Mouse (Mus musculus) embryonic facial prominence, embryonic 11.5 days (tissue): ENCODE results near the gene Cyb5b. TPM values are rescaled to one million over a fixed set of nuclear protein-coding genes. Genes with fewer than 3 reads are reported as not detected.
"Not testable (repeated sequence)": the region's sequence is repeated elsewhere in the genome, so short reads cannot be mapped to it uniquely, and the experiment has no call there.

Experiments used
- ATAC-seq: fragments of 200-750 bp; cut with Nextera tagmentation; replicated peaks from 2 replicates; pipeline ENCODE4 v1.8.0; 2017; ENCODE audit warnings: low read depth; ENCODE audit not compliant: insufficient number of reproducible peaks, low FRiP score, low TSS enrichment
- DNase-seq: peaks from one replicate; pipeline ENCODE4 v3.0.0-alpha.2; 2015; ENCODE audit warnings: low spot score
- H3K27ac ChIP-seq: fragments of 300-500 bp; sonication (generic); replicated peaks from 2 replicates; pipeline ENCODE4 v1.5.1; 2014; ENCODE audit warnings: mild to moderate bottlenecking, low read depth, low read length, control low read depth
- H3K27me3 ChIP-seq: fragments of 300-500 bp; sonication (generic); 2 replicates; pipeline ENCODE4 v1.6.1; 2014; ENCODE audit warnings: mild to moderate bottlenecking, low read length, moderate library complexity, mixed read lengths; ENCODE audit not compliant: control insufficient read depth, insufficient read depth
- H3K36me3 ChIP-seq: fragments of 300-500 bp; sonication (generic); replicated peaks from 2 replicates; pipeline ENCODE4 v1.6.1; 2014; ENCODE audit warnings: low read depth, mild to moderate bottlenecking, low read length, moderate library complexity, mixed read lengths; ENCODE audit not compliant: control insufficient read depth, insufficient read depth
- H3K4me1 ChIP-seq: fragments of 300-500 bp; sonication (generic); 2 replicates; pipeline ENCODE4 v1.6.1; 2014; ENCODE audit warnings: low read length, mixed read lengths; ENCODE audit not compliant: control insufficient read depth, insufficient read depth
- H3K4me2 ChIP-seq: fragments of 300-500 bp; sonication (generic); 2 replicates; pipeline ENCODE4 v1.6.1; 2014; ENCODE audit warnings: low read depth, mild to moderate bottlenecking, control low read depth, low read length, moderate library complexity
- H3K4me3 ChIP-seq: fragments of 300-500 bp; sonication (generic); 2 replicates; pipeline ENCODE4 v1.5.1; 2014; ENCODE audit warnings: low read depth, low read length, control low read depth
- H3K9ac ChIP-seq: fragments of 300-500 bp; sonication (generic); replicated peaks from 2 replicates; pipeline ENCODE4 v1.6.1; 2014; ENCODE audit warnings: mild to moderate bottlenecking, control low read depth, low read length
- H3K9me3 ChIP-seq: fragments of 300-500 bp; sonication (generic); replicated peaks from 2 replicates; pipeline ENCODE4 v1.6.1; 2016; ENCODE audit warnings: mild to moderate bottlenecking, low read length, inconsistent platforms, mixed read lengths; ENCODE audit not compliant: control insufficient read depth
- WGBS: fragments of 180-500 bp; shearing (Covaris S2); extraction: QIAGEN DNeasy Blood & Tissue Kit; methylation state at CpG from one replicate; pipeline ENCODE4 v1.1.7; 2014; 5-methylcytosine and 5-hydroxymethylcytosine counted together
- polyA plus RNA-seq: library from polyadenylated mRNA; unstranded; fragments of >200 nt; fragmentation: Nextera tagmentation; extraction: Ambion mirVana; gene quantifications from 2 replicates; pipeline ENCODE4 v1.2.1, GENCODE M21; 2014

The Cyb5b gene
- polyA plus RNA-seq: 137 and 145 TPM in 2 replicates

DNA sequence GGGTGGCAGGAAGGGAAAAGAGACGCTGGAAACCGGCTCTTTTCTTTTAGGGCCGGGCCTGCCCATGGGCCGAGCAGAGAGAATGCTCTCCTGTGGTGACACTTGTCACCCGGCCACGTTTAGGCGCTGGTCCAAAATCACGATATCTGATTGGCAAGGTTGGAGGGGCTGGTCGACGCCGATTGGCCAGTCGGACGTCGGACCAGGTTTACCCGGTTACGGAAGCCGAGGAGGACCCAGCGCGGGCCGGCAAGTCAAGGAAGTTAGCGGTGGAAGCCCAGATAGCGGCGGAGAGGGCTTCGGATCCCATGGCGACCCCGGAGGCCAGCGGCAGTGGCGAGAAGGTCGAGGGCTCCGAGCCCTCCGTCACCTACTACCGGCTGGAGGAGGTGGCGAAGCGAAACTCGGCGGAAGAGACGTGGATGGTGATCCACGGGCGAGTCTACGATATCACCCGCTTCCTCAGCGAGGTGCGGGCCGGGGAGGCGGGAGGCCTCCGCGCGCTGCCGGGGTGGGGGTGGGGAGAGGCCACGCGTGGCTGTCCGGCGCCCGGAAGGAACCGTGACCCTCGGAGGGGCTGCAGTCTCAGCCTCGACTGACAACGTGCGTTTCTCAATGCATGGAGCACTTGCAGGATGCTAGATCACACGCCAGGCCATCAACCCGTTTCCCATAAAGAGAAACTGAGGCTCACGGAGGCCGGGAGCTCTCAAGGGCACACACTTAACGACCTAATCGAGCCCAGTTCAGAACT, at the start of gene Cyb5b:
Cyb5b (plus strand) TSS at position 237 of the 754 bp plus-strand sequence.
- ATAC-seq (peak; percentile 92), DNase-seq (peak; percentile 94)
- 0 out of 2 replicates have a peak within 1 kb of the TSS, but pooled peaks have one; percentile 47 for H3K27ac ChIP-seq
- peak within 1 kb of the TSS; percentile 91 for H3K4me3 ChIP-seq
- WGBS: 1% methylated on average over 65 of the region's 65 CpGs
- peak within 1 kb of the TSS; percentile 85 for H3K9ac ChIP-seq
- no peaks in the 10 kb centered on the region for H3K27me3 ChIP-seq
- peak within 1 kb of the TSS; percentile 79 for H3K4me2 ChIP-seq
- H3K4me1 ChIP-seq: no peaks in the 10 kb centered on the region
- peaks cover 3% of the 10 kb centered on the region for H3K36me3 ChIP-seq
- H3K9me3 ChIP-seq: no peaks in the 10 kb centered on the region

DNA sequence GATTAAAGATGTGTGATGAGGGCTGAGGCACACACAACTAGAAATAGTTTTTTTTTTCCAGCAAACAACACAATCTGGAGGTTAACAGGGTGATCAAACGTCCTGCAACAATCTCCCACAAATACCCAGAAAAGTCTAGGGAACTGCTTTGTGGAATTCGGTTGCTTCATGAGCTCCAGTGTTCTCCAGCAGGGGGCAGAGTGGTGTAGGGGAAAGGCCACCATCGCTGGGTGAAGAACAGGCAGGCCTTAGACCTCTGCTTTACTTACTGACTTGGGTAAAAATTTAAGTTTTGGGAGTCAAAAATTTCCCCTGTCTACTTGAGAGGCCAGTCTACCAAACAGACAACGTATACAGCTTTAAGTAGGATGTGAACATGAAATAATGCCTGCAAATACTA, 45.9 kb upstream of the Cyb5b start:
- no peaks in the 10 kb centered on the region for H3K27me3 ChIP-seq
- H3K4me3 ChIP-seq: no peak overlapping the region
- H3K9me3 ChIP-seq: no peaks in the 10 kb centered on the region
- DNase-seq (peak; percentile 88), ATAC-seq (no peak)
- H3K4me2 ChIP-seq: no peak overlapping the region
- no peak overlapping the region for H3K9ac ChIP-seq
- no peak overlapping the region for H3K27ac ChIP-seq
- H3K36me3 ChIP-seq: no peaks in the 10 kb centered on the region
- WGBS: 7% methylated on average over 4 of the region's 4 CpGs
- no peaks in the 10 kb centered on the region for H3K4me1 ChIP-seq

GRCm38 (mm10) chr8:107108089-107108488, 42.4 kb upstream of the Cyb5b start:
- not testable (repeated sequence) for ATAC-seq, H3K9me3 ChIP-seq, H3K4me2 ChIP-seq, H3K4me1 ChIP-seq, H3K36me3 ChIP-seq, H3K27ac ChIP-seq, H3K4me3 ChIP-seq, H3K27me3 ChIP-seq, H3K9ac ChIP-seq, DNase-seq
- 94% methylated on average over 5 of the region's 5 CpGs for WGBS

GRCm38 (mm10) chr8:107108978-107109720, 41.3 kb upstream of the Cyb5b start:
- no peaks in the 10 kb centered on the region for H3K36me3 ChIP-seq
- no peaks in the 10 kb centered on the region for H3K4me1 ChIP-seq
- no peaks in the 10 kb centered on the region for H3K9me3 ChIP-seq
- ATAC-seq: no peak
- no peak overlapping the region; the same call in 1 of the 2 replicates for H3K4me3 ChIP-seq
- 56% methylated on average over 23 of the region's 23 CpGs for WGBS
- peak overlapping the region; percentile 5; the same call in 1 of the 2 replicates for H3K9ac ChIP-seq
- H3K4me2 ChIP-seq: no peak overlapping the region
- H3K27ac ChIP-seq: no peak overlapping the region
- no peaks in the 10 kb centered on the region for H3K27me3 ChIP-seq
- DNase-seq: no peak

GRCm38 (mm10) chr8:107109816-107110435, 40.5 kb upstream of the Cyb5b start:
- Histone ChIP-seq H3K9ac (no peak overlapping the region), H3K4me2 (no peak overlapping the region), H3K36me3 (no peaks in the 10 kb centered on the region), H3K27me3 (no peaks in the 10 kb centered on the region), H3K27ac (no peak overlapping the region), H3K4me3 (no peak overlapping the region), H3K4me1 (no peaks in the 10 kb centered on the region), H3K9me3 (no peaks in the 10 kb centered on the region)
- DNase-seq (no peak), ATAC-seq (no peak)
- 89% methylated on average over 5 of the region's 5 CpGs for WGBS

DNA sequence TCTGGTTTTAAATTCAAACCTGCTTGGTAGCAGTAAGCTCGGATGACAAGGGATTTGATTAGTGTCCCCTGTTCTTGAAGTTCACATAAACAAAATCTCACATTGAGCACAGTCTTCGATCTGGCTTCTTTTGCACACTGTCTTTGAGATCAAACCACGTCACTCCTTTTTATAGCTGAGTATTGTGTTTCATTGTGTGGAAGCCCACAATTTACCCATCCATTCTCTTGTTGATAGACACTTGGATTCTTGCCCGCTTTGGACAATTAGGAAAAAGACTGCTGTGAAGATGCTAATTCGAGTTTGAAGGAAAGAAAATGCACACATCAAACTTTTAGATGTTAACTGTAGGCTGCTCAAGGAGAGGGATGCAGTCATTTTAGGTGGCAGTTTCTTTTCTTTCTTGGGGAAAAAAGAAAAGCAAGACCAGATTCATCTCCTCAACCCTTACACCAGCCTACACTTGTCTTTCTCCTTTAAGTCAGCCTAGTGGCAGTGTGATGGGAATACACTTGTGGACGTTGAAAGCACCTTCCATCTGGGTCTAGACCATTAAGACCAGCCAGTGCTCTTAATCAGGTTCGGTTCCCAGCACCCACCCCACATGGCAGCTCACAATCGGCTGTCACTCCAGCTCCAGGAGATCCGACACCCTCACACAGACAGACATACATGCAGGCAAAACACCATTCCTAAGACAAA, 39.7 kb upstream of the Cyb5b start:
- no peaks in the 10 kb centered on the region for H3K36me3 ChIP-seq
- H3K4me1 ChIP-seq: no peaks in the 10 kb centered on the region
- H3K4me2 ChIP-seq: no peak overlapping the region
- no peak overlapping the region for H3K4me3 ChIP-seq
- WGBS: 80% methylated on average over 9 of the region's 9 CpGs
- ATAC-seq: no peak
- no peaks in the 10 kb centered on the region for H3K27me3 ChIP-seq
- no peak overlapping the region for H3K9ac ChIP-seq
- no peak for DNase-seq
- no peak overlapping the region for H3K27ac ChIP-seq
- no peaks in the 10 kb centered on the region for H3K9me3 ChIP-seq

DNA sequence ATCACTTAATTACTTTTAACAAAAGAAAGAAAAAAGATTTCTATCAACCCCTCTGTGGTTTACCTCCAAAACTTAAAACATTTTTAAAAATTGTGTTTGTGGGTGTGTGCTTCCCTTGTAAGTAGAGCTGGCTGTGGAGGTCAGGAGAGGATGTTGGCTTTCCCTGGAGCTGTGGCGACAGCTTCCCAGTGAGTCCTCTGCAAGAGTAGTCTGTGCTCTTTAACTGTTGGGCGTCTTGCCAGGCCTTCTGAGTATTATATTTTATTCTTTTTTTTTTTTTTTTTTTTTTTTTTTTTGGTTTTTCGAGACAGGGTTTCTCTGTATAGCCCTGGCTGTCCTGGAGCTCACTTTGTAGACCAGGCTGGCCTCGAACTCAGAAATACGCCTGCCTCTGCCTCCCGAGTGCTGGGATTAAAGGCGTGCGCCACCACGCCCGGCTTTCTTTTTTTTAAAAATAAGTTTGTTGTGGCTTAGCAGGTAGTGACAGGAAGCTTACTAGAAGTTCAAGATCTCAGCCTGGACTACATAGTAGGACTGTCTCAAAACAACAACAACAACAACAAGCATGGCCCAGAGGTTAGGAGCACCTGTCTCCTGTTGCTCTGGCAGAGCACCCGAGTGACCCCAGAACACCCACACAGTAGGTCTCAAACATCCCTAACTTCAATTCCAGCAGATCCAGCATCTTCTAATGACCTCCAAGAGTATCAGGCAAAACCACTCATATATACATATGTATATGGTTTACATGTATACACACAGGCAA, 38.9 kb upstream of the Cyb5b start:
- no peak for ATAC-seq
- no peaks in the 10 kb centered on the region for H3K27me3 ChIP-seq
- no peak overlapping the region for H3K4me2 ChIP-seq
- no peaks in the 10 kb centered on the region for H3K4me1 ChIP-seq
- no peaks in the 10 kb centered on the region for H3K36me3 ChIP-seq
- no peak overlapping the region for H3K27ac ChIP-seq
- DNase-seq: no peak
- H3K9ac ChIP-seq: no peak overlapping the region
- no peak overlapping the region for H3K4me3 ChIP-seq
- H3K9me3 ChIP-seq: no peaks in the 10 kb centered on the region
- 91% methylated on average over 10 of the region's 11 CpGs for WGBS
